Mouse (Mus musculus) spleen, adult 10 weeks (tissue): ENCODE data around the gene Klc2. TPM values are rescaled to one million over a fixed set of nuclear protein-coding genes. Genes with fewer than 3 reads are reported as not detected.

ENCODE experiments used
- polyA plus RNA-seq: library from polyadenylated mRNA; stranded (reverse); fragments of 350-450 nt; fragmentation: Illumina TruSeq; extraction: RNeasy Lipid Tissue Mini Kit (QIAGEN cat#74804); gene quantifications from one replicate; pipeline ENCODE4 v1.2.3, GENCODE M21; 2015; ENCODE audit warnings: low replicate concordance; ENCODE audit not compliant: insufficient read depth

Klc2 gene
- 9.6 TPM for polyA plus RNA-seq

DNA sequence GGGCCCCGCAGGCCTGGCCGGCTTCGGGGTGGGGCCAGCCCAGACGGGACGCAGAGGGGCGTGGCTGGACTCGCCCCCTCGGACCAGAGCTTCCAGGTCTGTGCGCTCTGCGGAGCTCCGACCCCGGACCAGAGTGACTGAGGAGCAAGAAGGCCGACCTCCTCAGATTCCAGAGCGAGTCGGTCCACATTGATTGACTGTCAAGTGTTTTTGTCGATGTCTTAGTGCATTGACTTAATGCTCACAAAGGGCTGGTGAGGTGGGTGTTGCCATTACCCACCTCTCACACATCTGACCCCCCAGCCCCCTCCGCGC lies at the start of gene Klc2:
Klc2 (minus strand) TSS at position 177 of the 315 bp plus-strand sequence.

DNA sequence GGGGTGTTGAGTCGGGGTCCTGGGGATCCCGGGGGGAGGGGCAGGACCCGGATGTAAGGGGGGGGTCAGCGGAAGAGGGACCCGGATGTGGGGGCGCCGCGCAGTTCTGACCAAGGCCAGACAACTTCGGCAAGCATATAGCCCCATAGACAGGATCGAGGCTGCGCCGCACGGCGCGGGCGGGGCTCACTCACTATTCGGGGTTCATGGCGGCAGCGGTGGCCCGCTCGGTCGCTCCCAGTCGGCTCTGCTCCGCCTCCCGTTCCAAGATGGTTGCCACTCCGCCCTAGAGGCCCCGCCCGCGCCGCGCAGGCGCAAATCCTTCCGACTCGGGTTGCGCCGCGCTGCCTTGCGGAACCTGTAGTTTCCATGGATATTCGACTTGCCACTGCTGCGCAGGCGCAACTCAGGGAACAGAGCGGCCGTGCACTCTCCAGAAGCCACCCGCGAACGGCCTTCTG lies 11.6 kb downstream of the Klc2 start, which contains the start of gene Rab1b:
Rab1b (minus strand) TSS at position 342 of the 461 bp plus-strand sequence.

DNA sequence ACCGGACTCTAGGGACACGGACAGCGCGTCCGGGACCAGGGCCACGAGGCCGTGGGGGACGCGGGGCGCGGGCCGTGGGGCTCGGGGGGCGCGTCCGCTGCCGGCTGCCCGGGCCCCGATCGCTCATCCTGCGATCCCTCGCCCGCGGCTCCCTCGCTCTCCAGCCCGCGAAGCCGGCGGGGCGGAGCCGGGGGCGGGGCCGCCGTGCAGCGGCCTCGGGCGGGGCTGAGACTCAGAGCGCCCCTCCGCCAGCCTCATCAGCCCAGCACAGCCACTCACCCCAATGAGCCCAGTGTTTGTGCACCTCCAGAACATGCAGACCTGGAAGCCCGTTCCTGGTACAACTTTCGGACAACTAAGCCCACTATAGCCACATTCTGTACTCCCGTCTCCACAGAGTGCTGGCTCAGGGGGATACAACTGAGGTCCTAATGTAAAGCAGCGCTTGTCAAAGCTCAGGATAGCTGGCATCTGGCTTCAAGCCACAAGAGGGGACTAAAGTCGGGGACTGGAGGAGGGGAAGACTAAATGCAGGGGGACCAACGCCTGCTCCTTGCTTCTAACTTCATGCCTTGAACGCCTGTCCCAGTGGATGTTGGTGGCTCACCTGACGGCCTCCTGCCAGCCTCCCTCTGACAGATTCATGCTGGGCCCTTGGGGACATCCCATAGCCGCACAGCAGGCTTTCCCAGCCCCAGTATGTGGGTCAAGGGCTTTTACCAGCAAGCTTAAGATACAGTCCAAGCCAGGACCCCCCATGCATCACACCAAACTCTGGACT lies 19.8 kb downstream of the Klc2 start, which contains the start of gene Cnih2:
Cnih2 (minus strand) TSS at position 159 of the 781 bp plus-strand sequence.

DNA sequence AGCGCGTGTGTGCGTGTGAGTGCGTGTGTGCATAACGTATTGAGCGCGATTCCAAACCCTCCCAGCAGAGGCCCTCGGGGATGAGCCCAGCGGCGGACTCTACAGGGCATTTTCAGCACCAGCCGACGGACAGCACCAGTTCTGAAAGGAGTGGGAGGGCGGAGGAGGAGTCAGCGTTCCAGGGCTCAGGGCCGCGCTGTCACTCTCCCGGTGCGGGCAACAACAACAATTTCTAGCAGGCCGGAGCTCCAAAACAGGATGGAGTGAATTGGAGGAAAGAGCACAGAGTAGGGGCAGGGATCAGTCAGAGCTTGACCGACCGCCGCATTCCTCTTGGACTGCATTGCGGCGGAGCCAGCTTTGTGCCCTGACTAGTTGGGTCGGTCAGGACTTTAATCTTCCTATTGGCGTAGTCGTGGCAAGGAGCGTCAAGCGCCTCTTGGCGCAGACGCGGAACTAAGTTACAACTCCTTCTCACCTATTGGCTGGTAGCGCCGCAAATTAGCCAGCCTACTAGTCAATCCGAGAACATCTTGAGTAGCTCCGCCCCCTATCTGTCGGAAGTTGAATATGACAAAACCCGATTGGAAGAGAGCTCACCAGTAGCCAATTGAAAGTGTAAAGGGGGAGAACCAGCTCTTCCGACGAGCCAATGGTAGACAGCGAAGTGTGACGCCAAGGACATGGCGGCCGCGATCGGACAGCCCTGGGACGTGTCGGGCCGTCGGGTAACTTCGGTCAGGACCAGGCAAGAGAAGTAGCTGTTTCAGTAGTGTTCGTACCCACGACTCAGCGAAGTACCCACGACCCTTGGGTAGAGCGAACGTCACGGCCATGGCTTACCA lies 30.3 kb downstream of the Klc2 start, which contains the start of gene Yif1a:
Yif1a (plus strand) TSS at position 655 of the 845 bp plus-strand sequence.

DNA sequence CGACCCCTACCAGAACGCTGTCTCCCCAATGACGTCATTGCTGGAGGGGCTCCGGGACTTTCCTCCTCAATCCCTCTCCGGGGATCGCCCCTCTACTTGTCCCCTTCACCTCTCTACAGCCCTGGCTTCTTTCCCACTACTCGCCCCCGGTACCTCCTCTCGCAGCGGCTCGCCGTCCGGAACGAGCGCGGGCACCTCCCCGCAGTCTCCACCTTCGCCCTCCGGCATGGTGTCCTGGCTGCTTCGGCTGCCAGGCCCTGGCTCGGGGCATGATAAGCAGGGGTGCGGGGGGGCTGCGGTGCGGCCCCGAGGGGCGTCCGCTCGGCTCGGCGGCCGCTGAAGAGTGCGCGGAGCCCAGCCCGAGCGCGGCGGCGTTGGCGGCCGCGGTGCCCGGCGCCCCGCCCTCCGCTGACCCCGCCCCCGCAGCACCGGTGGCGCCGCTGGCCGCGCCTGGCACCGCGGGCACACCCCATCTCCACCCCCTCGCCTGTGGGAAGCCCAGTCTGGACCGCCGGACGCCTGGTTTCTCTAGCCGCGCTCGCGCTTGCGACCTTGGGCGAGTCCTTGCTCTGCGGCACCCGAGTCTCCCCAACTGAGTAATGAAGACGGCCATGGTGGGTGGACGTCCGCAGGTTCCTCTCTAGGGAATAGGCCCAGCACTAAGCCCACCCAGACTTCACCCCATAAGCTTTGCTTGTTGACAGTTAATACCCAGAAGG lies 33.1 kb downstream of the Klc2 start, which contains the start of gene Tmem151a:
Tmem151a (minus strand) TSS at position 387 of the 719 bp plus-strand sequence.

DNA sequence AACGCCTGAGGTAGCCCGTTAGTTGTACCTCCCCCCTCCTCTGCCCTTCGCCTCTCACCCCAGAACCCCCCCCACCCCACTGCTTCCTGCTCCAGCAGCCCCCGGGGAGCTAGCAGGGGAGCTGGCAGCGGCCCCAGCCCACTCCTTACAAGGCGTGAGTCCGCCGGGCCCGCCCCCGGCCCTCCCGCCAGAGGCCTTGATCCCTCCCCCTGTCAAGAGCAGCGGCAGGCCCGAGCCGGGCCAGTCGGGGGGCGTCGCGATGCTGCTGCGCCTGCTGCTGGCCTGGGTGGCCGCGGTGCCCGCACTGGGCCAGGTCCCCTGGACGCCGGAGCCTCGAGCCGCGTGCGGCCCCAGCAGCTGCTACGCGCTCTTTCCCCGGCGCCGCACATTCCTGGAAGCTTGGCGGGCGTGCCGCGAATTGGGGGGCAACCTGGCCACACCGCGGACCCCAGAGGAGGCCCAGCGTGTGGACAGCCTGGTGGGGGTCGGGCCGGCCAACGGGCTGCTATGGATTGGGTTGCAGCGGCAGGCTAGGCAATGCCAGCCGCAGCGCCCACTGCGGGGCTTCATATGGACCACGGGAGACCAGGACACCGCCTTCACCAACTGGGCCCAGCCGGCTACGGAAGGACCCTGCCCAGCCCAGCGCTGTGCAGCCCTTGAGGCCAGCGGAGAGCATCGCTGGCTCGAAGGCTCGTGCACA lies 50.3 kb downstream of the Klc2 start, which contains the start of gene Cd248:
Cd248 (plus strand) TSS at position 212 of the 703 bp plus-strand sequence.

Other genes starting within 250 kb of the Klc2 start
- not detected for gene Actn3, start 240.7 kb downstream of the Klc2 start, polyA plus RNA-seq
- 17.8 TPM for gene Zdhhc24, start 239.9 kb downstream of the Klc2 start, polyA plus RNA-seq
- gene Bbs1, start 211.9 kb downstream of the Klc2 start, polyA plus RNA-seq: 1.2 TPM
- 28.7 TPM for gene Dpp3, start 190.3 kb downstream of the Klc2 start, polyA plus RNA-seq
- 0.64 TPM for gene Peli3, start 175.4 kb downstream of the Klc2 start, polyA plus RNA-seq
- 45.7 TPM for gene Mrpl11, start 156.4 kb downstream of the Klc2 start, polyA plus RNA-seq
- gene Npas4, start 128.2 kb downstream of the Klc2 start, polyA plus RNA-seq: 0.28 TPM
- gene Slc29a2, start 94.7 kb downstream of the Klc2 start, polyA plus RNA-seq: 1.3 TPM
- gene B4gat1, start 79.7 kb downstream of the Klc2 start, polyA plus RNA-seq: 10.3 TPM
- gene AC124502.3, start 79.7 kb downstream of the Klc2 start, polyA plus RNA-seq: 0.86 TPM
- 22.9 TPM for gene Brms1, start 77.2 kb downstream of the Klc2 start, polyA plus RNA-seq
- gene Rin1, start 68.1 kb downstream of the Klc2 start, polyA plus RNA-seq: 0.51 TPM
- 1.2 TPM for gene Cd248, start 50.5 kb downstream of the Klc2 start, polyA plus RNA-seq
- 0.29 TPM for gene Tmem151a, start 33.0 kb downstream of the Klc2 start, polyA plus RNA-seq
- gene Yif1a, start 30.0 kb downstream of the Klc2 start, polyA plus RNA-seq: 19.3 TPM
- not detected for gene Cnih2, start 20.0 kb downstream of the Klc2 start, polyA plus RNA-seq
- 50.7 TPM for gene Rab1b, start 11.5 kb downstream of the Klc2 start, polyA plus RNA-seq
- 26.8 TPM for gene Pacs1, start 154.6 kb upstream of the Klc2 start, polyA plus RNA-seq
- gene Sf3b2, start 176.9 kb upstream of the Klc2 start, polyA plus RNA-seq: 171 TPM
- 0.18 TPM for gene Gal3st3, start 179.8 kb upstream of the Klc2 start, polyA plus RNA-seq
- not detected for gene Catsper1, start 217.2 kb upstream of the Klc2 start, polyA plus RNA-seq
- not detected for gene Cst6, start 231.0 kb upstream of the Klc2 start, polyA plus RNA-seq
- gene Eif1ad, start 248.2 kb upstream of the Klc2 start, polyA plus RNA-seq: 39.4 TPM
- 122 TPM for gene Banf1, start 248.6 kb upstream of the Klc2 start, polyA plus RNA-seq